Mouse (Mus musculus) forebrain, embryonic 13.5 days (tissue): ENCODE measurements around the gene Pld3. TPM values are rescaled to one million over a fixed set of nuclear protein-coding genes. Genes with fewer than 3 reads are reported as not detected.

ENCODE experiments used
- ATAC-seq: fragments of 200-750 bp; cut with Nextera tagmentation; 2 replicates; pipeline ENCODE4 v1.8.0; 2017
- H3K27ac ChIP-seq: fragments of 300-500 bp; sonication (generic); 2 replicates; pipeline ENCODE4 v1.5.1; 2015; ENCODE audit warnings: inconsistent platforms, mild to moderate bottlenecking, moderate library complexity
- H3K27me3 ChIP-seq: fragments of 300-500 bp; sonication (generic); 2 replicates; pipeline ENCODE4 v1.6.1; 2015; ENCODE audit warnings: mild to moderate bottlenecking, inconsistent platforms
- H3K36me3 ChIP-seq: fragments of 300-500 bp; sonication (generic); 2 replicates; pipeline ENCODE4 v1.6.1; 2015; ENCODE audit warnings: mild to moderate bottlenecking, inconsistent platforms; ENCODE audit not compliant: poor library complexity, severe bottlenecking
- H3K4me1 ChIP-seq: fragments of 300-500 bp; sonication (generic); 2 replicates; pipeline ENCODE4 v1.6.1; 2015; ENCODE audit warnings: inconsistent platforms
- H3K4me2 ChIP-seq: fragments of 300-500 bp; sonication (generic); 2 replicates; pipeline ENCODE4 v1.6.1; 2015; ENCODE audit warnings: inconsistent platforms, mild to moderate bottlenecking, moderate library complexity
- H3K4me3 ChIP-seq: fragments of 300-500 bp; sonication (generic); 2 replicates; pipeline ENCODE4 v1.5.1; 2015; ENCODE audit warnings: mild to moderate bottlenecking, inconsistent platforms
- H3K9ac ChIP-seq: fragments of 300-500 bp; sonication (generic); 2 replicates; pipeline ENCODE4 v1.6.1; 2015; ENCODE audit warnings: mild to moderate bottlenecking, inconsistent platforms
- H3K9me3 ChIP-seq: fragments of 300-500 bp; sonication (generic); replicated peaks from 2 replicates; pipeline ENCODE4 v1.6.1; 2016; ENCODE audit warnings: inconsistent platforms
- WGBS: fragments of 180-500 bp; shearing (Covaris S2); methylation state at CpG from one replicate; pipeline ENCODE4 v1.1.7; 2015; 5-methylcytosine and 5-hydroxymethylcytosine counted together
- polyA plus RNA-seq: library from polyadenylated mRNA; unstranded; fragments of >200 nt; fragmentation: Nextera tagmentation; extraction: Ambion mirVana; gene quantifications from 2 replicates; pipeline ENCODE4 v1.2.1, GENCODE M21; 2015

Gene Pld3
- polyA plus RNA-seq, 1 experiment from 2014 or later: 68.2 TPM

GRCm38 (mm10) chr7:27535386-27535785 is 17.6 kb downstream of the Pld3 start:
- Histone ChIP-seq H3K4me1 (no peaks in the 10 kb centered on the region), H3K36me3 (peaks cover 87% of the 10 kb centered on the region), H3K27ac (no peak overlapping the region), H3K9me3 (no peaks in the 10 kb centered on the region), H3K9ac (no peak overlapping the region), H3K4me3 (no peak overlapping the region), H3K27me3 (no peaks in the 10 kb centered on the region), H3K4me2 (no peak overlapping the region)
- 88% methylated on average over 2 of the region's 2 CpGs for WGBS
- ATAC-seq: no peak

- no peak overlapping the region for H3K27ac ChIP-seq
- H3K9ac ChIP-seq: no peak overlapping the region
- no peaks in the 10 kb centered on the region for H3K4me1 ChIP-seq
- WGBS: 88% methylated on average over 9 of the region's 9 CpGs
- H3K36me3 ChIP-seq: peaks cover 82% of the 10 kb centered on the region
- no peak overlapping the region for H3K4me2 ChIP-seq
- no peaks in the 10 kb centered on the region for H3K9me3 ChIP-seq
- H3K27me3 ChIP-seq: no peaks in the 10 kb centered on the region
- H3K4me3 ChIP-seq: no peak overlapping the region
- ATAC-seq: no peak
Measured at GRCm38 (mm10) chr7:27532480-27533050, 20.5 kb downstream of the Pld3 start.

GRCm38 (mm10) chr7:27531707-27532106 is 21.3 kb downstream of the Pld3 start:
- WGBS: 94% methylated on average over 10 of the region's 10 CpGs
- H3K36me3 ChIP-seq: peaks cover 74% of the 10 kb centered on the region
- ATAC-seq: no peak

GRCm38 (mm10) chr7:27530937-27531336 is 22.1 kb downstream of the Pld3 start:
- 72% methylated on average over 3 of the region's 3 CpGs for WGBS
- no peak overlapping the region for H3K27ac ChIP-seq
- no peak overlapping the region for H3K4me2 ChIP-seq
- H3K4me3 ChIP-seq: no peak overlapping the region
- H3K4me1 ChIP-seq: no peaks in the 10 kb centered on the region
- no peaks in the 10 kb centered on the region for H3K9me3 ChIP-seq
- 0 out of 2 replicates have a peak, but pooled peaks have one; percentile 31 for ATAC-seq
- no peaks in the 10 kb centered on the region for H3K27me3 ChIP-seq
- H3K36me3 ChIP-seq: peaks cover 66% of the 10 kb centered on the region
- no peak overlapping the region for H3K9ac ChIP-seq

More at GRCm38 (mm10) chr7:27531707-27532106, 21.3 kb downstream of the Pld3 start:
- no peak overlapping the region for H3K4me3 ChIP-seq
- no peak overlapping the region for H3K4me2 ChIP-seq
- no peaks in the 10 kb centered on the region for H3K4me1 ChIP-seq
- H3K9me3 ChIP-seq: no peaks in the 10 kb centered on the region
- no peaks in the 10 kb centered on the region for H3K27me3 ChIP-seq
- no peak overlapping the region for H3K27ac ChIP-seq
- no peak overlapping the region for H3K9ac ChIP-seq

- Histone ChIP-seq H3K9me3 (no peaks in the 10 kb centered on the region), H3K27ac (no peak overlapping the region), H3K4me1 (no peaks in the 10 kb centered on the region), H3K4me3 (no peak overlapping the region), H3K27me3 (no peaks in the 10 kb centered on the region), H3K9ac (no peak overlapping the region), H3K4me2 (no peak overlapping the region), H3K36me3 (peaks cover 49% of the 10 kb centered on the region)
- ATAC-seq: no peak
- 83% methylated on average over 21 of the region's 21 CpGs for WGBS
Measured at GRCm38 (mm10) chr7:27529070-27529469, 23.9 kb downstream of the Pld3 start.

GRCm38 (mm10) chr7:27526039-27526827 is 26.8 kb downstream of the Pld3 start:
- H3K27ac ChIP-seq: no peak overlapping the region
- peaks cover 23% of the 10 kb centered on the region for H3K36me3 ChIP-seq
- H3K4me2 ChIP-seq: no peak overlapping the region
- H3K27me3 ChIP-seq: no peaks in the 10 kb centered on the region
- ATAC-seq: peak; percentile 82
- H3K9me3 ChIP-seq: no peaks in the 10 kb centered on the region
- WGBS: 26% methylated on average over 10 of the region's 10 CpGs
- no peak overlapping the region for H3K4me3 ChIP-seq
- no peak overlapping the region for H3K9ac ChIP-seq
- no peaks in the 10 kb centered on the region for H3K4me1 ChIP-seq

- Histone ChIP-seq H3K4me3 (no peak overlapping the region), H3K4me2 (no peak overlapping the region), H3K4me1 (no peaks in the 10 kb centered on the region), H3K36me3 (no peaks in the 10 kb centered on the region), H3K9ac (no peak overlapping the region), H3K9me3 (no peaks in the 10 kb centered on the region), H3K27me3 (no peaks in the 10 kb centered on the region), H3K27ac (no peak overlapping the region)
- no peak for ATAC-seq
- 92% methylated on average over 13 of the region's 13 CpGs for WGBS
Measured at GRCm38 (mm10) chr7:27523805-27524204, 29.2 kb downstream of the Pld3 start.

GRCm38 (mm10) chr7:27522967-27523366 is 30.1 kb downstream of the Pld3 start, which contains the start of gene Hipk4:
Hipk4 (plus strand) TSS chr7:27523267.
- Histone ChIP-seq H3K36me3 (no peaks in the 10 kb centered on the region), H3K4me1 (no peaks in the 10 kb centered on the region), H3K4me3 (no peak within 1 kb of the TSS), H3K9ac (no peak within 1 kb of the TSS), H3K9me3 (no peaks in the 10 kb centered on the region), H3K27me3 (no peaks in the 10 kb centered on the region), H3K27ac (no peak within 1 kb of the TSS), H3K4me2 (no peak within 1 kb of the TSS)
- 47% methylated on average over 5 of the region's 5 CpGs for WGBS
- ATAC-seq: no peak

- H3K36me3 ChIP-seq: no peaks in the 10 kb centered on the region
- ATAC-seq: no peak
- 77% methylated on average over 1 of the region's 1 CpGs for WGBS
Measured at GRCm38 (mm10) chr7:27520599-27520998, 32.4 kb downstream of the Pld3 start.

GRCm38 (mm10) chr7:27520104-27520503 is 32.9 kb downstream of the Pld3 start:
- H3K4me2 ChIP-seq: no peak overlapping the region
- no peaks in the 10 kb centered on the region for H3K9me3 ChIP-seq
- no peak overlapping the region for H3K9ac ChIP-seq
- H3K27me3 ChIP-seq: no peaks in the 10 kb centered on the region
- H3K36me3 ChIP-seq: no peaks in the 10 kb centered on the region
- H3K27ac ChIP-seq: no peak overlapping the region
- no peaks in the 10 kb centered on the region for H3K4me1 ChIP-seq
- no peak overlapping the region for H3K4me3 ChIP-seq
- no peak for ATAC-seq

More at GRCm38 (mm10) chr7:27520599-27520998, 32.4 kb downstream of the Pld3 start:
- Histone ChIP-seq H3K4me1 (no peaks in the 10 kb centered on the region), H3K4me3 (no peak overlapping the region), H3K9me3 (no peaks in the 10 kb centered on the region), H3K27ac (no peak overlapping the region), H3K27me3 (no peaks in the 10 kb centered on the region), H3K9ac (no peak overlapping the region), H3K4me2 (no peak overlapping the region)

GRCm38 (mm10) chr7:27518314-27518713 is 34.7 kb downstream of the Pld3 start:
- Histone ChIP-seq H3K36me3 (no peaks in the 10 kb centered on the region), H3K27me3 (no peaks in the 10 kb centered on the region), H3K4me3 (no peak overlapping the region), H3K4me1 (no peaks in the 10 kb centered on the region), H3K9me3 (no peaks in the 10 kb centered on the region), H3K4me2 (no peak overlapping the region), H3K27ac (no peak overlapping the region), H3K9ac (no peak overlapping the region)
- ATAC-seq: no peak
- 91% methylated on average over 9 of the region's 9 CpGs for WGBS

GRCm38 (mm10) chr7:27514961-27515360 is 38.1 kb downstream of the Pld3 start:
- no peaks in the 10 kb centered on the region for H3K36me3 ChIP-seq
- H3K9me3 ChIP-seq: no peaks in the 10 kb centered on the region
- no peak overlapping the region for H3K4me2 ChIP-seq
- WGBS: 89% methylated on average over 9 of the region's 9 CpGs
- H3K27me3 ChIP-seq: no peaks in the 10 kb centered on the region
- no peak for ATAC-seq
- no peak overlapping the region for H3K27ac ChIP-seq
- no peak overlapping the region for H3K9ac ChIP-seq
- no peak overlapping the region for H3K4me3 ChIP-seq
- H3K4me1 ChIP-seq: no peaks in the 10 kb centered on the region
